Mouse (Mus musculus) brown adipose tissue, adult 24 weeks (tissue): ENCODE data around the gene Tns1. TPM values are rescaled to one million over a fixed set of nuclear protein-coding genes. Genes with fewer than 3 reads are reported as not detected.
A peak's percentile ranks its signal among the peaks of the same experiment; 100 is the strongest.

Experiments
- H3K27ac ChIP-seq: fragments of 200-500 bp; replicated peaks from 2 replicates; pipeline ENCODE4 v1.5.1; 2012; ENCODE audit warnings: low read depth, mild to moderate bottlenecking, low read length
- H3K4me1 ChIP-seq: fragments of 200-500 bp; 2 replicates; pipeline ENCODE4 v1.6.1; 2012; ENCODE audit warnings: low read length, mixed read lengths; ENCODE audit not compliant: control insufficient read depth, insufficient read depth, insufficient read length
- H3K4me3 ChIP-seq: fragments of 200-500 bp; 2 replicates; pipeline ENCODE4 v1.5.1; 2012; ENCODE audit warnings: low read depth, mild to moderate bottlenecking, low read length, moderate library complexity; ENCODE audit not compliant: insufficient read depth
- polyA plus RNA-seq: library from polyadenylated mRNA; stranded (reverse); fragments of >200 nt; gene quantifications from 2 replicates; pipeline ENCODE4 v1.2.4, GENCODE M21; 2012; ENCODE audit not compliant: missing spikeins, insufficient read depth, insufficient read length

Gene Tns1
- polyA plus RNA-seq, 1 experiment = 237 TPM

- Histone ChIP-seq H3K27ac (peak overlapping the region; percentile 97), H3K4me1 (peaks cover 21% of the 10 kb centered on the region), H3K4me3 (peak overlapping the region; percentile 59)
Measured at GRCm38 (mm10) chr1:74107931-74108618, 16.2 kb downstream of the Tns1 start.

- Histone ChIP-seq H3K4me3 (peak overlapping the region; percentile 54), H3K4me1 (peaks cover 15% of the 10 kb centered on the region), H3K27ac (peak overlapping the region; percentile 93)
Measured at GRCm38 (mm10) chr1:74106214-74106613, 18.0 kb downstream of the Tns1 start.

- Histone ChIP-seq H3K4me3 (peak overlapping the region; percentile 54), H3K27ac (peak overlapping the region; percentile 93), H3K4me1 (peaks cover 15% of the 10 kb centered on the region)
Measured at GRCm38 (mm10) chr1:74105660-74106059, 18.6 kb downstream of the Tns1 start.

- H3K27ac ChIP-seq = peak overlapping the region; percentile 78
- peak overlapping the region; percentile 24; the same call in 1 of the 2 replicates for H3K4me3 ChIP-seq
- peaks cover 7% of the 10 kb centered on the region for H3K4me1 ChIP-seq
Measured at GRCm38 (mm10) chr1:74103654-74104353, 20.4 kb downstream of the Tns1 start.

GRCm38 (mm10) chr1:74099001-74099435, 25.2 kb downstream of the Tns1 start:
- Histone ChIP-seq H3K27ac (no peak overlapping the region), H3K4me1 (peaks cover 17% of the 10 kb centered on the region), H3K4me3 (peak overlapping the region; percentile 35; the same call in 1 of the 2 replicates)

- peak overlapping the region; percentile 35 for H3K4me3 ChIP-seq
- H3K4me1 ChIP-seq = peaks cover 15% of the 10 kb centered on the region
- no peak overlapping the region for H3K27ac ChIP-seq
Measured at GRCm38 (mm10) chr1:74098004-74099000, 25.9 kb downstream of the Tns1 start.

- Histone ChIP-seq H3K4me1 (peaks cover 20% of the 10 kb centered on the region), H3K4me3 (no peak overlapping the region), H3K27ac (peak overlapping the region; percentile 24)
Measured at GRCm38 (mm10) chr1:74095728-74096127, 28.5 kb downstream of the Tns1 start.

GRCm38 (mm10) chr1:74095296-74095695, 29.0 kb downstream of the Tns1 start:
- H3K4me1 ChIP-seq = peaks cover 20% of the 10 kb centered on the region

GRCm38 (mm10) chr1:74094497-74095270, 29.6 kb downstream of the Tns1 start:
- Histone ChIP-seq H3K4me3 (no peak overlapping the region), H3K27ac (peak overlapping the region; percentile 62; the same call in 1 of the 2 replicates), H3K4me1 (peaks cover 20% of the 10 kb centered on the region)

More at GRCm38 (mm10) chr1:74095296-74095695, 29.0 kb downstream of the Tns1 start:
- Histone ChIP-seq H3K4me3 (no peak overlapping the region), H3K27ac (peak overlapping the region; percentile 24)

- Histone ChIP-seq H3K27ac (peak overlapping the region; percentile 67), H3K4me3 (no peak overlapping the region), H3K4me1 (peaks cover 23% of the 10 kb centered on the region)
Measured at GRCm38 (mm10) chr1:74093447-74093846, 30.8 kb downstream of the Tns1 start.

- Histone ChIP-seq H3K4me1 (peaks cover 25% of the 10 kb centered on the region), H3K27ac (peak overlapping the region; percentile 67), H3K4me3 (no peak overlapping the region)
Measured at GRCm38 (mm10) chr1:74092242-74092641, 32.0 kb downstream of the Tns1 start.

- peaks cover 25% of the 10 kb centered on the region for H3K4me1 ChIP-seq
- peak overlapping the region; percentile 37; the same call in 1 of the 2 replicates for H3K27ac ChIP-seq
- H3K4me3 ChIP-seq = no peak overlapping the region
Measured at GRCm38 (mm10) chr1:74091611-74092224, 32.5 kb downstream of the Tns1 start.

GRCm38 (mm10) chr1:74091138-74091537, 33.1 kb downstream of the Tns1 start:
- Histone ChIP-seq H3K4me1 (peaks cover 27% of the 10 kb centered on the region), H3K27ac (peak overlapping the region; percentile 37; the same call in 1 of the 2 replicates), H3K4me3 (0 out of 2 replicates have a peak overlapping the region, but pooled peaks have one; percentile 29)

GRCm38 (mm10) chr1:74090329-74090728, 33.9 kb downstream of the Tns1 start:
- peak overlapping the region; percentile 29 for H3K4me3 ChIP-seq
- H3K4me1 ChIP-seq = peaks cover 19% of the 10 kb centered on the region
- no peak overlapping the region for H3K27ac ChIP-seq
